Mouse (Mus musculus) c-Kit-negative CD71-positive TER-119-positive erythroid progenitor cells, embryonic 14.5 days (primary cell): ENCODE data around the gene Lrrc15.

Experiments
- DNase-seq: peaks from one replicate; pipeline ENCODE4 v3.0.0-alpha.2; 2013; ENCODE audit warnings: low read depth, low spot score

Gene Lrrc15

GRCm38 (mm10) chr16:30278406-30278805 lies 4.7 kb downstream of the Lrrc15 start:
- DNase-seq, result no peak

- no peak for DNase-seq
Measured at GRCm38 (mm10) chr16:30275558-30276340, 7.3 kb downstream of the Lrrc15 start.

- DNase-seq, result no peak
Measured at GRCm38 (mm10) chr16:30273065-30273464, 10.0 kb downstream of the Lrrc15 start.

- DNase-seq, result no peak
Measured at GRCm38 (mm10) chr16:30271941-30272595, 11.0 kb downstream of the Lrrc15 start.

- DNase-seq, result no peak
Measured at GRCm38 (mm10) chr16:30271223-30271761, 11.8 kb downstream of the Lrrc15 start.

GRCm38 (mm10) chr16:30267359-30267758 lies 15.7 kb downstream of the Lrrc15 start, which contains the start of gene Cpn2:
Cpn2 (minus strand) TSS chr16:30267499.
- no peak for DNase-seq

- no peak for DNase-seq
Measured at GRCm38 (mm10) chr16:30266561-30266960, 16.5 kb downstream of the Lrrc15 start.

- DNase-seq, result no peak
Measured at GRCm38 (mm10) chr16:30265611-30266010, 17.4 kb downstream of the Lrrc15 start.

- DNase-seq, result no peak
Measured at GRCm38 (mm10) chr16:30263156-30263555, 19.9 kb downstream of the Lrrc15 start.

- DNase-seq, result peak; percentile 26
Measured at GRCm38 (mm10) chr16:30262664-30263063, 20.4 kb downstream of the Lrrc15 start.

- no peak for DNase-seq
Measured at GRCm38 (mm10) chr16:30262157-30262556, 20.9 kb downstream of the Lrrc15 start.

GRCm38 (mm10) chr16:30261341-30261740 lies 21.7 kb downstream of the Lrrc15 start:
- DNase-seq, result no peak

GRCm38 (mm10) chr16:30260012-30260635 lies 22.9 kb downstream of the Lrrc15 start:
- no peak for DNase-seq

GRCm38 (mm10) chr16:30259444-30259843 lies 23.6 kb downstream of the Lrrc15 start:
- no peak for DNase-seq

GRCm38 (mm10) chr16:30258441-30258840 lies 24.6 kb downstream of the Lrrc15 start:
- DNase-seq, result no peak

- no peak for DNase-seq
Measured at GRCm38 (mm10) chr16:30257718-30258117, 25.3 kb downstream of the Lrrc15 start.

- no peak for DNase-seq
Measured at GRCm38 (mm10) chr16:30255061-30255460, 28.0 kb downstream of the Lrrc15 start.

GRCm38 (mm10) chr16:30253900-30254299 lies 29.2 kb downstream of the Lrrc15 start:
- no peak for DNase-seq

- DNase-seq, result no peak
Measured at GRCm38 (mm10) chr16:30253374-30253773, 29.7 kb downstream of the Lrrc15 start.

- DNase-seq, result peak; percentile 36
Measured at GRCm38 (mm10) chr16:30252003-30252418, 31.0 kb downstream of the Lrrc15 start.

- no peak for DNase-seq
Measured at GRCm38 (mm10) chr16:30244037-30244700, 38.9 kb downstream of the Lrrc15 start.

GRCm38 (mm10) chr16:30241623-30242022 lies 41.4 kb downstream of the Lrrc15 start:
- DNase-seq, result no peak
